Comparison of ENCODE assay signal across 8 mouse cellular contexts in the genomic region with DNA sequence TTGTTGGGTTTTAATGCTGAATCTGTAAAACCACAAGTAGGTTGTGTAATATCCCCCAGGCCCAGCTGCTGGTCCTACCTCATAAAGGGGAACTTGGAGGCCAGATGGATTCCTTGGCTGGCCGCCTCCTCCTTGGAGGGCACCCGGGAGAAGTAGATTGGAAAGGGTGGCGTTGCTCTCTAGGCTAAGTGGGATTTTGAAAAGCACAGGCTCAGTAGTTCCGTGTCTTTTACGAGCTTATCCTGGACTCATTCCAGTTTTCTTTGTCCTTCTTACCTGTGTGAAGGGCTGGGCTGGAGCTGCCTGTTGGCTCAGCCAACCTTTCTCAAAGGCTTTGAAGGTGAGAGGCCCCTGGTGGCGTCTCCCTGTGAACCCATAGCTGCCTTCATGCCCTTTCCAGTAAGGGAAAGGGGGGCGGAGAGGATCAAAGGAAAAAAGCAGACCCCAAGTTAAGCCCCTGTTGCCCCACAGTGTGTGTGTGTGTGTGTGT. TPM values are rescaled to one million over a fixed set of nuclear protein-coding genes. Genes with fewer than 3 reads are reported as not detected.
A peak's percentile ranks its signal among the peaks of the same experiment; 100 is the strongest.
DNase-seq lines count a peak whose midpoint lies in the region; ATAC-seq lines count a peak whose summit lies in the region.

No protein-coding gene starts in this region.

- H3K27ac ChIP-seq in brown adipose tissue, adult 24 weeks (replicated peaks; ENCODE audit: low read depth, low read length): peak overlapping the region; percentile 88
- H3K27ac ChIP-seq in forebrain, embryonic 14.5 days (ENCODE audit: low read depth, low read length): peak overlapping the region; percentile 86
- H3K27ac ChIP-seq in lung, embryonic 16.5 days (ENCODE audit: low read length): peak overlapping the region; percentile 97

- peak overlapping the region; percentile 62 for H3K4me2 ChIP-seq in forebrain, embryonic 14.5 days (ENCODE audit: low read length)
- H3K4me2 ChIP-seq in lung, embryonic 16.5 days (ENCODE audit: low read depth, low read length): peak overlapping the region; percentile 73

- peak overlapping the region; percentile 68 for H3K4me3 ChIP-seq in brown adipose tissue, adult 24 weeks (ENCODE audit: insufficient read depth, low read depth, low read length)
- H3K4me3 ChIP-seq in forebrain, embryonic 14.5 days (ENCODE audit: low read depth, low read length): no peak overlapping the region
- 0 out of 2 replicates have a peak overlapping the region, but pooled peaks have one; percentile 9 for H3K4me3 ChIP-seq in lung, embryonic 16.5 days (ENCODE audit: low read length)

- peaks cover 20% of the 10 kb centered on the region for H3K4me1 ChIP-seq in brown adipose tissue, adult 24 weeks (ENCODE audit: control insufficient read depth, insufficient read depth, insufficient read length, low read length)
- H3K4me1 ChIP-seq in forebrain, embryonic 14.5 days (ENCODE audit: control insufficient read depth, insufficient read depth, low read length): peaks cover 26% of the 10 kb centered on the region
- peaks cover 47% of the 10 kb centered on the region for H3K4me1 ChIP-seq in lung, embryonic 16.5 days (replicated peaks; ENCODE audit: control insufficient read depth, insufficient read depth, low read length)

- H3K36me3 ChIP-seq in forebrain, embryonic 14.5 days (ENCODE audit: control insufficient read depth, insufficient read depth, low read length): no peaks in the 10 kb centered on the region
- H3K36me3 ChIP-seq in lung, embryonic 16.5 days (ENCODE audit: control insufficient read depth, insufficient read depth, low read length): no peaks in the 10 kb centered on the region; the same call in 1 of the 2 replicates

- peak overlapping the region; percentile 58; the same call in 1 of the 2 replicates for H3K9ac ChIP-seq in forebrain, embryonic 14.5 days (ENCODE audit: low read length)
- H3K9ac ChIP-seq in lung, embryonic 16.5 days (ENCODE audit: low read length): peak overlapping the region; percentile 75

- H3K9me3 ChIP-seq in forebrain, embryonic 14.5 days (replicated peaks; ENCODE audit: control insufficient read depth, low read length): no peaks in the 10 kb centered on the region
- H3K9me3 ChIP-seq in lung, embryonic 16.5 days (ENCODE audit: control insufficient read depth, low read length): no peaks in the 10 kb centered on the region

- DNase-seq in 3T3-L1 (ENCODE audit: low read depth, low spot score): peak; percentile 88
- DNase-seq in forebrain, embryonic 14.5 days (ENCODE audit: low spot score): peak; percentile 71
- DNase-seq in heart, postnatal 10 days: peak; percentile 64 to 67
- peak; percentile 56 to 84 for DNase-seq in kidney, postnatal 25 days
- DNase-seq in right cerebral cortex, adult 2 months (ENCODE audit: low spot score in 2 of 2): peak; percentile 30 to 47
- no peak for DNase-seq in natural killer cell, adult 2 months (ENCODE audit: low spot score in 2 of 2)

- WGBS in forebrain, embryonic 14.5 days: 16% methylated on average over 7 of the region's 7 CpGs
- 18% methylated on average over 7 of the region's 7 CpGs for WGBS in lung, embryonic 16.5 days

- intact Hi-C loops in heart, postnatal 10 days (cut with DNase I): no loop called here

- H3K27me3 ChIP-seq in forebrain, embryonic 14.5 days (replicated peaks; ENCODE audit: control insufficient read depth, insufficient read depth, low read length): no peaks in the 10 kb centered on the region
- no peaks in the 10 kb centered on the region for H3K27me3 ChIP-seq in lung, embryonic 16.5 days (ENCODE audit: control insufficient read depth, insufficient read depth, low read depth, low read length)

- peak; percentile 38 for ATAC-seq in forebrain, embryonic 14.5 days
- ATAC-seq in lung, embryonic 16.5 days (ENCODE audit: low read depth): peak; percentile 50

RNA-seq across cellular contexts. Expression of a gene that starts 42.4 kb away (rescaled TPM):
- 112 and 157 TPM in 2 replicates for polyA plus RNA-seq in brown adipose tissue, adult 24 weeks (2012; ENCODE audit: insufficient read depth, insufficient read length, missing spikeins)
- 147 and 161 TPM in 2 replicates for polyA plus RNA-seq in forebrain, embryonic 14.5 days (2014; fragmentation: Nextera tagmentation; extraction: Ambion mirVana)
- 100 to 1,000 TPM; 109 to 110 TPM for total RNA-seq in heart, postnatal 10 days (2021)
- polyA plus RNA-seq in lung, embryonic 16.5 days (2015; fragmentation: Nextera tagmentation; extraction: Ambion mirVana): 151 and 152 TPM in 2 replicates

Comparison
In these comparisons a context has a peak if more than half of its experiments do, and no peak if none do; other contexts are left out.
1. DNase-seq: peak in 3T3-L1 (single experiment), forebrain, embryonic 14.5 days (single experiment), heart, postnatal 10 days (2 of 2), kidney, postnatal 25 days (2 of 2) and right cerebral cortex, adult 2 months (2 of 2); none in natural killer cell, adult 2 months (0 of 2).
2. Peak in every context shown above with its lines, with median percentiles within 50 percentile points of each other: H3K27ac ChIP-seq.